In genomic region chr4:54937161-54937560, GRCm38 (mm10) we compare ENCODE assay signal across 19 mouse cellular contexts.
"Had no signal": no experiment of that assay in that cellular context is flagged by ENCODE, and none has a peak within 500 bp of the region (broad histone marks: within the 10 kb centered on the region; RNA-seq: fewer than 3 reads in every experiment).

No protein-coding gene starts in this region.

- H3K36me3 ChIP-seq: midbrain, embryonic 10.5 days; midbrain, embryonic 12.5 days; neural tube, embryonic 13.5 days; neural tube, embryonic 15.5 days; stomach, embryonic 15.5 days had no signal

- H3K27me3 ChIP-seq: midbrain, embryonic 12.5 days; neural tube, embryonic 13.5 days; neural tube, embryonic 15.5 days; stomach, embryonic 15.5 days had no signal

- DNase-seq: lung, adult 18-20 months; lung, embryonic 14.5 days; lung, postnatal 10 days; lung, postnatal 4 days; midbrain, embryonic 14.5 days; retina, postnatal 1 day; right cerebral cortex, adult 18-20 months; right cerebral cortex, postnatal 25 days; thymus, adult 2 months; thymus, postnatal 25 days; thymus, postnatal 4 days had no signal

- H3K9ac ChIP-seq: lung, embryonic 14.5 days; midbrain, embryonic 12.5 days; neural tube, embryonic 13.5 days; neural tube, embryonic 15.5 days; stomach, embryonic 15.5 days had no signal

- H3K9me3 ChIP-seq: midbrain, embryonic 10.5 days; midbrain, embryonic 12.5 days; neural tube, embryonic 13.5 days; neural tube, embryonic 15.5 days; stomach, embryonic 15.5 days had no signal

- H3K27ac ChIP-seq: midbrain, embryonic 10.5 days; midbrain, embryonic 12.5 days; neural tube, embryonic 13.5 days; neural tube, embryonic 15.5 days; stomach, embryonic 15.5 days; stomach, postnatal 0 days had no signal

- H3K4me2 ChIP-seq: lung, embryonic 14.5 days; midbrain, embryonic 12.5 days; neural tube, embryonic 13.5 days; neural tube, embryonic 15.5 days; stomach, embryonic 15.5 days had no signal

- ATAC-seq: midbrain, embryonic 16.5 days had no signal

- H3K4me3 ChIP-seq: midbrain, embryonic 10.5 days; midbrain, embryonic 12.5 days; myocyte; neural tube, embryonic 13.5 days; neural tube, embryonic 15.5 days; stomach, embryonic 15.5 days had no signal

- H3K4me1 ChIP-seq: midbrain, embryonic 10.5 days; midbrain, embryonic 12.5 days; neural tube, embryonic 13.5 days; neural tube, embryonic 15.5 days; stomach, embryonic 15.5 days had no signal
